Mouse (Mus musculus): ENCODE measurements around the gene Rflnb. TPM values are rescaled to one million over a fixed set of nuclear protein-coding genes. Genes with fewer than 3 reads are reported as not detected.
"Not testable (repeated sequence)": the region's sequence is repeated elsewhere in the genome, so short reads cannot be mapped to it uniquely, and the experiment has no call there.

The Rflnb gene
- polyA plus RNA-seq, 1 experiment from 2014 or later, result 12.1 TPM

- WGBS, result 93% methylated on average over 7 of the region's 7 CpGs
Observed at GRCm38 (mm10) chr11:76004276-76004675, 23.3 kb downstream of the Rflnb start.

GRCm38 (mm10) chr11:76001237-76001878 is 26.2 kb downstream of the Rflnb start:
- H3K27ac ChIP-seq (replicated peaks), result no peak overlapping the region
- H3K4me3 ChIP-seq, result no peak overlapping the region
- ATAC-seq (ENCODE audit: low read depth), result no peak
- H3K4me2 ChIP-seq, result no peak overlapping the region
- WGBS, result 64% methylated on average over 3 of the region's 3 CpGs
- H3K27me3 ChIP-seq, result peaks cover 20% of the 10 kb centered on the region
- no peaks in the 10 kb centered on the region for H3K9me3 ChIP-seq
- peaks cover 8% of the 10 kb centered on the region for H3K4me1 ChIP-seq (replicated peaks)
- H3K9ac ChIP-seq, result no peak overlapping the region
- H3K36me3 ChIP-seq, result no peaks in the 10 kb centered on the region

More at GRCm38 (mm10) chr11:76004276-76004675, 23.3 kb downstream of the Rflnb start:
- not testable (repeated sequence) for ATAC-seq (ENCODE audit: low read depth); H3K4me1 ChIP-seq (replicated peaks); H3K36me3 ChIP-seq; H3K4me3 ChIP-seq; H3K9ac ChIP-seq; H3K9me3 ChIP-seq; H3K4me2 ChIP-seq; H3K27ac ChIP-seq (replicated peaks)
- peaks cover 20% of the 10 kb centered on the region for H3K27me3 ChIP-seq

DNA sequence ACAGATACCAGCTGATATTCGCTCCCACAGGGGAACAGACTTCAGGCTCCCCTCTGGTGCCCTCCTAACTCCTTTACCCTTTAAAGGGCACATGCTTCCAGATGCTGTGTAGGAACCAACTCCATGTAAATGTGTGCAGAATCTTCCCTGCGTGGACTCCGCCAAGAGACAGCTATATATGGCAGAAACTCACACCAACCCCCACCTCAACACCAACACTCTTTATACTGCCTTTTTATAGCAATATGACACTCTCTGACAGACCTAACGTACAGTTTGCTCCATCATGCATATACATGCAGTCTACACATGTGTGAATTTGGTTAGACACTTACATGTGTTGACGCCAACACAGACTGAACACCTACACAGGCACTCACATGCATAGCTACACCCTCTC is 26.9 kb downstream of the Rflnb start:
- no peak for ATAC-seq (ENCODE audit: low read depth)
- H3K27ac ChIP-seq (replicated peaks), result no peak overlapping the region
- no peak overlapping the region for H3K4me2 ChIP-seq
- no peak overlapping the region for H3K9ac ChIP-seq
- H3K27me3 ChIP-seq, result peaks cover 20% of the 10 kb centered on the region
- no peaks in the 10 kb centered on the region for H3K36me3 ChIP-seq
- H3K4me1 ChIP-seq (replicated peaks), result peaks cover 8% of the 10 kb centered on the region
- no peak overlapping the region for H3K4me3 ChIP-seq
- H3K9me3 ChIP-seq, result no peaks in the 10 kb centered on the region
- WGBS, result 83% methylated on average over 5 of the region's 5 CpGs

- WGBS, result 15% methylated on average over 34 of the region's 36 CpGs
- no peak within 1 kb of the TSS for H3K27ac ChIP-seq (replicated peaks)
- peak within 1 kb of the TSS; percentile 56 for H3K4me3 ChIP-seq
- peak within 1 kb of the TSS; percentile 67 for H3K9ac ChIP-seq
- H3K4me2 ChIP-seq, result peak within 1 kb of the TSS; percentile 83
- ATAC-seq (ENCODE audit: low read depth), result peak; percentile 93
- H3K27me3 ChIP-seq, result peaks cover 20% of the 10 kb centered on the region
- H3K36me3 ChIP-seq, result no peaks in the 10 kb centered on the region
- H3K9me3 ChIP-seq, result no peaks in the 10 kb centered on the region
- peaks cover 8% of the 10 kb centered on the region for H3K4me1 ChIP-seq (replicated peaks)
Observed at GRCm38 (mm10) chr11:75999440-76000155, 28.0 kb downstream of the Rflnb start, which contains the start of gene 1700016K19Rik. TSS of gene 1700016K19Rik (plus strand) at chr11:75999912.

- H3K36me3 ChIP-seq, result no peaks in the 10 kb centered on the region
- H3K27me3 ChIP-seq, result no peaks in the 10 kb centered on the region
- 62% methylated on average over 9 of the region's 9 CpGs for WGBS
- H3K4me1 ChIP-seq (replicated peaks), result peaks cover under 1% of the 10 kb centered on the region; the same call in 1 of the 2 replicates
- H3K4me3 ChIP-seq, result no peak overlapping the region
- no peak overlapping the region for H3K27ac ChIP-seq (replicated peaks)
- no peak overlapping the region for H3K4me2 ChIP-seq
- no peak overlapping the region for H3K9ac ChIP-seq
- no peak for ATAC-seq (ENCODE audit: low read depth)
- no peaks in the 10 kb centered on the region for H3K9me3 ChIP-seq
Observed at GRCm38 (mm10) chr11:75994357-75994756, 33.2 kb downstream of the Rflnb start.

DNA sequence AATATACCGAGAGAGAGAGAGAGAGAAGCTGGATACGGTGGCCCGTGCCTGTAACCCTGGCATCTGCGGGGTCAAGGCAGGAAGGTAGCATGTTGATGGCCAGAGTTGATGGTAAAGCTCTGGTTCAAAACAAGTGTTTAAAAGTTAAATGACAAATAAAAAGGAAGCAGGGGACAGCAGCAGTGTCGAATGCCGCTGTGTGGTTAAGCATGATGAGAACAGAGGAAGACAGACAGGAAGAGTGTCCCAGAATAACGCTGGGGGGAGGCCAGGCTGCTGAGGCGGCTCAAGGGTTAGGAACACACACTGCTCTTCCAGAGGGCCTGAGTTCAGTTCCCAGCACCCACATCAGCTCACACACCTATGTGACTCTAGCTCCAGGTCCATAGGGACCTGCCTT is 35.1 kb downstream of the Rflnb start:
- Histone ChIP-seq H3K27ac (replicated peaks) (no peak overlapping the region), H3K4me2 (no peak overlapping the region), H3K27me3 (no peaks in the 10 kb centered on the region), H3K36me3 (no peaks in the 10 kb centered on the region), H3K9me3 (no peaks in the 10 kb centered on the region), H3K9ac (no peak overlapping the region), H3K4me3 (no peak overlapping the region), H3K4me1 (replicated peaks) (no peaks in the 10 kb centered on the region)
- 85% methylated on average over 8 of the region's 8 CpGs for WGBS
- ATAC-seq (ENCODE audit: low read depth), result no peak

GRCm38 (mm10) chr11:75991911-75992310 is 35.7 kb downstream of the Rflnb start:
- H3K27ac ChIP-seq (replicated peaks), result no peak overlapping the region
- 87% methylated on average over 8 of the region's 8 CpGs for WGBS
- no peak overlapping the region for H3K4me2 ChIP-seq
- H3K36me3 ChIP-seq, result no peaks in the 10 kb centered on the region
- H3K27me3 ChIP-seq, result no peaks in the 10 kb centered on the region
- H3K9me3 ChIP-seq, result no peaks in the 10 kb centered on the region
- no peak for ATAC-seq (ENCODE audit: low read depth)
- no peaks in the 10 kb centered on the region for H3K4me1 ChIP-seq (replicated peaks)
- H3K4me3 ChIP-seq, result no peak overlapping the region
- no peak overlapping the region for H3K9ac ChIP-seq

GRCm38 (mm10) chr11:75990965-75991835 is 36.4 kb downstream of the Rflnb start:
- no peak overlapping the region for H3K4me2 ChIP-seq
- WGBS, result 80% methylated on average over 15 of the region's 15 CpGs
- no peaks in the 10 kb centered on the region for H3K27me3 ChIP-seq
- no peaks in the 10 kb centered on the region for H3K36me3 ChIP-seq
- H3K9me3 ChIP-seq, result no peaks in the 10 kb centered on the region
- no peak for ATAC-seq (ENCODE audit: low read depth)
- no peaks in the 10 kb centered on the region for H3K4me1 ChIP-seq (replicated peaks)
- H3K27ac ChIP-seq (replicated peaks), result no peak overlapping the region
- no peak overlapping the region for H3K9ac ChIP-seq
- no peak overlapping the region for H3K4me3 ChIP-seq

DNA sequence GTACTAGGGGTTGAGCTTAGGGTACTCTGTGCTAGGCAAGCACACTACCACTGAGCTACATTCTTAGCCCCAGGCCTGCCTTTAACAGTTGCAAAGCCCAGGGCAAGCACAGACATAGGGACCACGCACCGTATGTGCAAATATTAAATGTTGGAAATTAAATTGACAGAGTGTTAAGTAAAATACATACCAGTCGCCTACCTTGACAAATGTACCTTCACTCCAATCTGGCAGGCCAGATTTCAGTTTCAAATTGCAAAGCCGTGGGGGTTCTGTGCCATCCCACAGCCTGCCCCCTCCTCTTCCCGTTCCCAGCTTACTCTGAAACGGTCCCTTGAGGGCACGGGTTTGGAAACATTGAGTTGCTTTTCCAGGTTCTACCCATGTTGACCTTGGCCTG is 41.6 kb downstream of the Rflnb start:
- Histone ChIP-seq H3K4me3 (no peak overlapping the region), H3K27ac (replicated peaks) (no peak overlapping the region), H3K9ac (no peak overlapping the region), H3K36me3 (no peaks in the 10 kb centered on the region), H3K27me3 (no peaks in the 10 kb centered on the region), H3K4me2 (no peak overlapping the region), H3K4me1 (replicated peaks) (no peaks in the 10 kb centered on the region), H3K9me3 (no peaks in the 10 kb centered on the region)
- no peak for ATAC-seq (ENCODE audit: low read depth)
- 81% methylated on average over 7 of the region's 7 CpGs for WGBS

- Histone ChIP-seq H3K4me2 (no peak overlapping the region), H3K4me1 (replicated peaks) (no peaks in the 10 kb centered on the region), H3K27me3 (no peaks in the 10 kb centered on the region), H3K27ac (replicated peaks) (no peak overlapping the region), H3K36me3 (no peaks in the 10 kb centered on the region), H3K9me3 (no peaks in the 10 kb centered on the region), H3K9ac (no peak overlapping the region), H3K4me3 (no peak overlapping the region)
- no peak for ATAC-seq (ENCODE audit: low read depth)
- WGBS, result 73% methylated on average over 1 of the region's 1 CpGs
Observed at GRCm38 (mm10) chr11:75984581-75984980, 43.0 kb downstream of the Rflnb start.

- 73% methylated on average over 4 of the region's 4 CpGs for WGBS
Observed at GRCm38 (mm10) chr11:75983194-75983593, 44.4 kb downstream of the Rflnb start.

GRCm38 (mm10) chr11:75980413-75980812 is 47.2 kb downstream of the Rflnb start:
- no peak for ATAC-seq (ENCODE audit: low read depth)
- no peak overlapping the region for H3K27ac ChIP-seq (replicated peaks)
- H3K9me3 ChIP-seq, result no peaks in the 10 kb centered on the region
- H3K9ac ChIP-seq, result no peak overlapping the region
- no peaks in the 10 kb centered on the region for H3K4me1 ChIP-seq (replicated peaks)
- H3K4me3 ChIP-seq, result no peak overlapping the region
- 29% methylated on average over 2 of the region's 2 CpGs for WGBS
- no peaks in the 10 kb centered on the region for H3K27me3 ChIP-seq
- H3K36me3 ChIP-seq, result no peaks in the 10 kb centered on the region
- no peak overlapping the region for H3K4me2 ChIP-seq

More at GRCm38 (mm10) chr11:75983194-75983593, 44.4 kb downstream of the Rflnb start:
- no peak overlapping the region for H3K27ac ChIP-seq (replicated peaks)
- no peaks in the 10 kb centered on the region for H3K36me3 ChIP-seq
- H3K27me3 ChIP-seq, result no peaks in the 10 kb centered on the region
- ATAC-seq (ENCODE audit: low read depth), result no peak
- H3K4me1 ChIP-seq (replicated peaks), result no peaks in the 10 kb centered on the region
- H3K4me2 ChIP-seq, result no peak overlapping the region
- no peak overlapping the region for H3K9ac ChIP-seq
- H3K9me3 ChIP-seq, result no peaks in the 10 kb centered on the region
- no peak overlapping the region for H3K4me3 ChIP-seq

Data from neural tube, embryonic 13.5 days (tissue).